Mouse (Mus musculus): ENCODE results near the gene Gm21854. TPM values are rescaled to one million over a fixed set of nuclear protein-coding genes. Genes with fewer than 3 reads are reported as not detected.
"Not testable (repeated sequence)": the region's sequence is repeated elsewhere in the genome, so short reads cannot be mapped to it uniquely, and the experiment has no call there.

Gene Gm21854
- total RNA-seq (2021) = not detected in 2 replicates
- long read RNA-seq = 0 reads

GRCm38 (mm10) chrY:5656686-5657085 lies at the start of gene Gm21854:
Gene Gm21854 (plus strand): TSS chrY:5656986.
- not testable (repeated sequence) for DNase-seq

Other genes starting within 250 kb of the Gm21854 start
- not detected in 2 replicates for gene Gm20914, start 69.0 kb downstream of the Gm21854 start, total RNA-seq (2021)
- gene Gm28171, start 136.4 kb downstream of the Gm21854 start, total RNA-seq (2021) = not detected in 2 replicates

Data from adrenal gland, postnatal 25 days (tissue).